Mouse (Mus musculus) erythroblast, embryonic 14.5 days (primary cell): ENCODE results near the gene Pdx1. TPM values are rescaled to one million over a fixed set of nuclear protein-coding genes. Genes with fewer than 3 reads are reported as not detected.

ENCODE experiments used
- H3K27me3 ChIP-seq: 2 replicates; pipeline ENCODE4 v1.6.1; 2012; ENCODE audit warnings: inconsistent platforms; ENCODE audit not compliant: control insufficient read depth
- H3K36me3 ChIP-seq: 2 replicates; pipeline ENCODE4 v1.6.1; 2012; ENCODE audit warnings: mild to moderate bottlenecking, inconsistent platforms; ENCODE audit not compliant: control insufficient read depth
- H3K4me1 ChIP-seq: 2 replicates; pipeline ENCODE4 v1.6.1; 2012; ENCODE audit warnings: inconsistent platforms; ENCODE audit not compliant: control insufficient read depth
- H3K4me3 ChIP-seq: replicated peaks from 2 replicates; pipeline ENCODE3; 2012; ENCODE audit warnings: moderate library complexity, mild to moderate bottlenecking, inconsistent platforms
- H3K9me3 ChIP-seq: 2 replicates; pipeline ENCODE4 v1.6.1; 2012; ENCODE audit warnings: low read length, inconsistent platforms, mixed read lengths; ENCODE audit not compliant: control insufficient read depth
- GATA1 ChIP-seq: IDR thresholded peaks from 2 replicates; pipeline ENCODE4 v1.6.1; 2012; ENCODE audit warnings: low read length, inconsistent platforms, mixed read lengths
- TAL1 ChIP-seq: IDR thresholded peaks from 3 replicates; pipeline ENCODE4 v1.6.1; 2012; ENCODE audit warnings: low read length, inconsistent platforms, mixed read lengths
- polyA plus RNA-seq: library from polyadenylated mRNA; stranded (reverse); fragments of >175 nt; gene quantifications from 2 replicates; pipeline ENCODE4 v1.2.3, GENCODE M21; 2012

Pdx1 gene
- polyA plus RNA-seq, 1 experiment: not detected

GRCm38 (mm10) chr5:147317321-147317720, 47.6 kb downstream of the Pdx1 start:
- H3K36me3 ChIP-seq: no peaks in the 10 kb centered on the region
- H3K4me3 ChIP-seq: no peak overlapping the region
- no peaks in the 10 kb centered on the region; the same call in 1 of the 2 replicates for H3K4me1 ChIP-seq
- H3K9me3 ChIP-seq: no peaks in the 10 kb centered on the region
- peaks cover 64% of the 10 kb centered on the region for H3K27me3 ChIP-seq
- TF ChIP-seq GATA1 (no peak), TAL1 (no peak)

GRCm38 (mm10) chr5:147317991-147318390, 48.2 kb downstream of the Pdx1 start:
- H3K9me3 ChIP-seq: no peaks in the 10 kb centered on the region
- H3K4me3 ChIP-seq: no peak overlapping the region
- H3K27me3 ChIP-seq: peaks cover 59% of the 10 kb centered on the region
- H3K4me1 ChIP-seq: no peaks in the 10 kb centered on the region; the same call in 1 of the 2 replicates
- TF ChIP-seq GATA1 (no peak), TAL1 (no peak)
- H3K36me3 ChIP-seq: no peaks in the 10 kb centered on the region

DNA sequence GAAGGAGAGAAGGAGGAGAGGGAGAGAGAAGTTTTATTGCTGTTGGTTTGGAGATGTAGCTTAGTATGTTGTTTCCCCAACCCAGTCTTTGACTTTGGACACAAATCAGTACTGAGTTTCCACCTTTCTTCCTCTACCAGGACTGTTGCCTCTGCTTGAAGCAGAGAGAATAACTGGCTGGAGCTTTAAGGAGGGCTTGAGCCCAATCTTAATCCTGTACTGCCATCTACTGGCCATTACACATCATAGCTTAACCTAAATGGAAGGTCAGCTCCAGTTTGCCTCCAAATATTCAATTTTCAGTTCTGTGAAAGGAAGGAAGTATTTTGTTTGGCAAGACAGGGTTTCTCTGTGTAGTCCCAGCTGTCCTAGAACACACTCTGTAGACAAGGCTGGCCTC, 49.9 kb downstream of the Pdx1 start:
- H3K4me1 ChIP-seq: no peaks in the 10 kb centered on the region; the same call in 1 of the 2 replicates
- TF ChIP-seq TAL1: no peak
- TF ChIP-seq GATA1: no peak
- H3K36me3 ChIP-seq: no peaks in the 10 kb centered on the region
- H3K4me3 ChIP-seq: no peak overlapping the region
- no peaks in the 10 kb centered on the region for H3K9me3 ChIP-seq
- peaks cover 43% of the 10 kb centered on the region for H3K27me3 ChIP-seq

DNA sequence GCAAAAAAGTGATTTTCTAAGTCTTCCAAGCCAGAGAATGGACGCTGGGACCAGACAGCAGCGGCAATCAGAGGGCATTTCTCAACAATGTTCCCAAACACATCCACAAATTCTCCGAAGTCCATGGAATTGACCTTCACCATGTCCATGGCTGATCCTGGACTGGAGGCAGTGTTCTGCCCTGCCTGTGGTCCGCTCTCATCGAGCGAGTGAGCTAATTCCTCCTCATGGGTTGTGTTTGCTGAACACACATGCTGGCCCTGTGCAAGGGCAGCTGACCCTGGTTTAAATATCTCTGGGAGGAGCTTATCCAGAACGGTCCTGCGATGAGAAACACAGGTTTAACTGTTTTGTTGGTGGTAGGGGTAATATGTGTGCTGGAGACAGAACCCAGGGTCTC, 52.4 kb downstream of the Pdx1 start, which contains the start of gene Urad:
Gene Urad, minus strand, starts transcription at position 258 of the 400 bp plus-strand sequence.
- H3K27me3 ChIP-seq: peaks cover 18% of the 10 kb centered on the region
- H3K4me3 ChIP-seq: no peak within 1 kb of the TSS
- no peak for TF ChIP-seq GATA1
- no peak for TF ChIP-seq TAL1

DNA sequence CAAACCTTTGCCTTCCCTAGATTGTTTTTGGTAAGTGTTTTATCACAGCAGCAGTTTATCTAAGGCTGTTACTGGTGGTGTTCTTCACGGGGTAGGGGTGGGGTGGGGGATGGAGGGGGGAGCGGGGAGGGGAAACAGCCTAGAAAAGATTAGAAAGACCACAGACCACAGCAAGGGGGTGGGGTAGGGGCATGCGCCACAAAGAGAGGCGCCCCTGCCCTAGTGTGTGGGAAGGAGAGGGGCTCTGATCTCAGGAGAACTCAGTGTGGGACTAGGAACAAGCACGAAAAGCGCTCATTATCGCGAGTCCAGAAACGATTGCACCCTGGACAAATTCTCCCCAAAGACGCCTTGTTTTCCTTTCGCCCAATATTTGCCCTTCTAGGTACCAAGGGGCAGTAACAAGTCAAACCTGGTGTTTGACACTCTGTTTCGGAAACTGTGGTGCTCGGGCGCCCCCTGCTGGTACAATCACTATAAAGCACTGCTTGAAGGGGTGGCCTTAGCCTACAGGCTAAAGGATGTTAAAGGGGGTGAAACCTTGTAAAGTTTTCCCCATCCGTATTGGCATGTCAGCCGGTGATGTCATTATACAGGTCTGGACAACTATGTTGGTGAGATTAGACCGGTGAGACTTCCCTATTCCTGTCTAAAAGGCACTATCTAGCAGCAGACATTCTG, 53.6 kb downstream of the Pdx1 start:
- H3K27me3 ChIP-seq: peaks cover 6% of the 10 kb centered on the region
- TF ChIP-seq TAL1 (no peak), GATA1 (no peak)
- no peaks in the 10 kb centered on the region for H3K4me1 ChIP-seq
- peaks cover 2% of the 10 kb centered on the region; the same call in 1 of the 2 replicates for H3K9me3 ChIP-seq
- no peak overlapping the region for H3K4me3 ChIP-seq
- no peaks in the 10 kb centered on the region for H3K36me3 ChIP-seq

More for the DNA sequence above, 52.4 kb downstream of the Pdx1 start, which contains the start of gene Urad:
- H3K9me3 ChIP-seq: no peaks in the 10 kb centered on the region
- H3K36me3 ChIP-seq: no peaks in the 10 kb centered on the region
- H3K4me1 ChIP-seq: no peaks in the 10 kb centered on the region

Other genes starting within 250 kb of the Pdx1 start
- 0.10 and 0.14 TPM in 2 replicates for gene Lnx2, start 193.4 kb upstream of the Pdx1 start, polyA plus RNA-seq
- gene Polr1d, start 192.9 kb upstream of the Pdx1 start, polyA plus RNA-seq: 6.5 and 6.6 TPM in 2 replicates
- not detected in 2 replicates for gene Gsx1, start 81.3 kb upstream of the Pdx1 start, polyA plus RNA-seq
- 0.03 TPM in 1 of 2 replicates, not detected in the other for gene Cdx2, start 37.3 kb downstream of the Pdx1 start, polyA plus RNA-seq
- not detected in 2 replicates for gene Urad, start 52.5 kb downstream of the Pdx1 start, polyA plus RNA-seq
- gene Flt3, start 130.5 kb downstream of the Pdx1 start, polyA plus RNA-seq: 0.01 and 0.02 TPM in 2 replicates
- gene Pan3, start 160.2 kb downstream of the Pdx1 start, polyA plus RNA-seq: 0.34 and 1.3 TPM in 2 replicates